Mouse (Mus musculus) lung, embryonic 15.5 days (tissue): Measurements from ENCODE around the gene Ddah1. TPM values are rescaled to one million over a fixed set of nuclear protein-coding genes. Genes with fewer than 3 reads are reported as not detected.
"Not testable (repeated sequence)": the region's sequence is repeated elsewhere in the genome, so short reads cannot be mapped to it uniquely, and the experiment has no call there.

ENCODE experiments used
- ATAC-seq: fragments of 200-750 bp; cut with Nextera tagmentation; 2 replicates; pipeline ENCODE4 v1.8.0; 2017; ENCODE audit warnings: moderate number of reproducible peaks, borderline replicate concordance; ENCODE audit not compliant: low FRiP score, low TSS enrichment; ENCODE audit errors: extremely low read depth
- H3K27ac ChIP-seq: fragments of 300-500 bp; sonication (generic); 2 replicates; pipeline ENCODE4 v1.5.1; 2015; ENCODE audit warnings: moderate library complexity, mild to moderate bottlenecking, inconsistent platforms
- H3K27me3 ChIP-seq: fragments of 300-500 bp; sonication (generic); 2 replicates; pipeline ENCODE4 v1.6.1; 2015; ENCODE audit warnings: inconsistent platforms
- H3K36me3 ChIP-seq: fragments of 300-500 bp; sonication (generic); 2 replicates; pipeline ENCODE4 v1.6.1; 2015; ENCODE audit warnings: inconsistent platforms
- H3K4me1 ChIP-seq: fragments of 300-500 bp; sonication (generic); 2 replicates; pipeline ENCODE4 v1.6.1; 2015; ENCODE audit warnings: inconsistent platforms
- H3K4me2 ChIP-seq: fragments of 300-500 bp; sonication (generic); 2 replicates; pipeline ENCODE4 v1.6.1; 2015; ENCODE audit warnings: inconsistent platforms, mild to moderate bottlenecking, moderate library complexity
- H3K4me3 ChIP-seq: fragments of 300-500 bp; sonication (generic); 2 replicates; pipeline ENCODE4 v1.5.1; 2015; ENCODE audit warnings: mild to moderate bottlenecking, inconsistent platforms
- H3K9ac ChIP-seq: fragments of 300-500 bp; sonication (generic); 2 replicates; pipeline ENCODE4 v1.6.1; 2015; ENCODE audit warnings: inconsistent platforms
- H3K9me3 ChIP-seq: fragments of 300-500 bp; sonication (generic); 2 replicates; pipeline ENCODE4 v1.6.1; 2016; ENCODE audit warnings: inconsistent platforms
- WGBS: fragments of 180-500 bp; shearing (Covaris S2); methylation state at CpG from one replicate; pipeline ENCODE4 v1.1.7; 2015; 5-methylcytosine and 5-hydroxymethylcytosine counted together
- polyA plus RNA-seq: library from polyadenylated mRNA; unstranded; fragments of >200 nt; fragmentation: Nextera tagmentation; extraction: Ambion mirVana; gene quantifications from 2 replicates; pipeline ENCODE4 v1.2.1, GENCODE M21; 2015

Gene Ddah1
- polyA plus RNA-seq, 1 experiment from 2014 or later, result 27.7 TPM

- WGBS, result 68% methylated on average over 12 of the region's 12 CpGs
- Histone ChIP-seq H3K4me1 (peaks cover 4% of the 10 kb centered on the region; the same call in 1 of the 2 replicates), H3K9me3 (no peaks in the 10 kb centered on the region), H3K4me2 (no peak overlapping the region), H3K27ac (no peak overlapping the region), H3K9ac (no peak overlapping the region), H3K4me3 (no peak overlapping the region), H3K36me3 (no peaks in the 10 kb centered on the region), H3K27me3 (no peaks in the 10 kb centered on the region)
- ATAC-seq, result no peak
Measured at GRCm38 (mm10) chr3:145894131-145894530, 135.7 kb downstream of the Ddah1 start.

- Histone ChIP-seq H3K9ac (no peak overlapping the region), H3K9me3 (no peaks in the 10 kb centered on the region), H3K4me1 (peaks cover 4% of the 10 kb centered on the region; the same call in 1 of the 2 replicates), H3K27me3 (no peaks in the 10 kb centered on the region), H3K36me3 (no peaks in the 10 kb centered on the region), H3K4me2 (no peak overlapping the region), H3K4me3 (no peak overlapping the region), H3K27ac (no peak overlapping the region)
- no peak for ATAC-seq
- 59% methylated on average over 11 of the region's 11 CpGs for WGBS
Measured at GRCm38 (mm10) chr3:145897749-145898148, 139.3 kb downstream of the Ddah1 start.

GRCm38 (mm10) chr3:145899832-145900231 is 141.4 kb downstream of the Ddah1 start:
- ATAC-seq, result no peak
- H3K36me3 ChIP-seq, result no peaks in the 10 kb centered on the region
- H3K27ac ChIP-seq, result no peak overlapping the region
- H3K9ac ChIP-seq, result no peak overlapping the region
- no peak overlapping the region for H3K4me3 ChIP-seq
- H3K4me1 ChIP-seq, result peaks cover 4% of the 10 kb centered on the region; the same call in 1 of the 2 replicates
- no peak overlapping the region for H3K4me2 ChIP-seq
- no peaks in the 10 kb centered on the region for H3K27me3 ChIP-seq
- H3K9me3 ChIP-seq, result no peaks in the 10 kb centered on the region
- WGBS, result 77% methylated on average over 8 of the region's 8 CpGs

GRCm38 (mm10) chr3:145903530-145903929 is 145.1 kb downstream of the Ddah1 start:
- H3K4me3 ChIP-seq, result no peak overlapping the region
- no peak for ATAC-seq

GRCm38 (mm10) chr3:145904850-145905776 is 146.6 kb downstream of the Ddah1 start:
- Histone ChIP-seq H3K9ac (no peak overlapping the region), H3K4me1 (0 out of 2 replicates have a peak, but pooled peaks cover 3% of the 10 kb centered on the region), H3K36me3 (no peaks in the 10 kb centered on the region), H3K4me3 (0 out of 2 replicates have a peak overlapping the region, but pooled peaks have one; percentile 11), H3K4me2 (peak overlapping the region; percentile 40), H3K9me3 (no peaks in the 10 kb centered on the region), H3K27me3 (no peaks in the 10 kb centered on the region), H3K27ac (no peak overlapping the region)
- no peak for ATAC-seq
- 51% methylated on average over 22 of the region's 22 CpGs for WGBS

More at GRCm38 (mm10) chr3:145903530-145903929, 145.1 kb downstream of the Ddah1 start:
- Histone ChIP-seq H3K27ac (no peak overlapping the region), H3K9me3 (no peaks in the 10 kb centered on the region), H3K27me3 (no peaks in the 10 kb centered on the region), H3K9ac (no peak overlapping the region), H3K4me2 (no peak overlapping the region), H3K4me1 (0 out of 2 replicates have a peak, but pooled peaks cover 3% of the 10 kb centered on the region), H3K36me3 (no peaks in the 10 kb centered on the region)
- WGBS, result 79% methylated on average over 8 of the region's 8 CpGs

GRCm38 (mm10) chr3:145906582-145906981 is 148.1 kb downstream of the Ddah1 start:
- no peak overlapping the region for H3K9ac ChIP-seq
- H3K27me3 ChIP-seq, result no peaks in the 10 kb centered on the region
- H3K27ac ChIP-seq, result no peak overlapping the region
- no peak overlapping the region for H3K4me2 ChIP-seq
- H3K36me3 ChIP-seq, result no peaks in the 10 kb centered on the region
- WGBS, result 85% methylated on average over 9 of the region's 9 CpGs
- 0 out of 2 replicates have a peak, but pooled peaks cover 3% of the 10 kb centered on the region for H3K4me1 ChIP-seq
- H3K4me3 ChIP-seq, result no peak overlapping the region
- ATAC-seq, result no peak
- no peaks in the 10 kb centered on the region for H3K9me3 ChIP-seq

GRCm38 (mm10) chr3:145912512-145912911 is 154.0 kb downstream of the Ddah1 start:
- Histone ChIP-seq H3K36me3 (no peaks in the 10 kb centered on the region), H3K4me1 (no peaks in the 10 kb centered on the region), H3K27ac (no peak overlapping the region), H3K9ac (no peak overlapping the region), H3K9me3 (no peaks in the 10 kb centered on the region), H3K4me2 (no peak overlapping the region), H3K4me3 (no peak overlapping the region), H3K27me3 (no peaks in the 10 kb centered on the region)
- no peak for ATAC-seq
- 78% methylated on average over 7 of the region's 7 CpGs for WGBS

GRCm38 (mm10) chr3:145913263-145913662 is 154.8 kb downstream of the Ddah1 start:
- ATAC-seq, result no peak
- no peak overlapping the region for H3K27ac ChIP-seq
- H3K9ac ChIP-seq, result no peak overlapping the region
- 57% methylated on average over 6 of the region's 6 CpGs for WGBS
- H3K4me3 ChIP-seq, result no peak overlapping the region
- H3K36me3 ChIP-seq, result no peaks in the 10 kb centered on the region
- no peaks in the 10 kb centered on the region for H3K9me3 ChIP-seq
- no peaks in the 10 kb centered on the region for H3K27me3 ChIP-seq
- H3K4me1 ChIP-seq, result no peaks in the 10 kb centered on the region
- H3K4me2 ChIP-seq, result no peak overlapping the region

- WGBS, result 73% methylated on average over 7 of the region's 7 CpGs
- ATAC-seq, result not testable (repeated sequence)
Measured at GRCm38 (mm10) chr3:145913942-145914341, 155.5 kb downstream of the Ddah1 start.

GRCm38 (mm10) chr3:145916374-145916773 is 157.9 kb downstream of the Ddah1 start:
- Histone ChIP-seq H3K9me3 (no peaks in the 10 kb centered on the region), H3K27me3 (no peaks in the 10 kb centered on the region), H3K27ac (no peak overlapping the region), H3K4me1 (no peaks in the 10 kb centered on the region), H3K4me3 (no peak overlapping the region), H3K36me3 (no peaks in the 10 kb centered on the region), H3K9ac (no peak overlapping the region), H3K4me2 (no peak overlapping the region)
- ATAC-seq, result no peak
- WGBS, result 71% methylated on average over 5 of the region's 5 CpGs

More at GRCm38 (mm10) chr3:145913942-145914341, 155.5 kb downstream of the Ddah1 start:
- H3K4me2 ChIP-seq, H3K9me3 ChIP-seq, H3K9ac ChIP-seq, H3K36me3 ChIP-seq, H3K27ac ChIP-seq, H3K4me1 ChIP-seq, H3K27me3 ChIP-seq, H3K4me3 ChIP-seq: not testable (repeated sequence)

GRCm38 (mm10) chr3:145916826-145917225 is 158.4 kb downstream of the Ddah1 start:
- Histone ChIP-seq H3K27me3 (no peaks in the 10 kb centered on the region), H3K36me3 (no peaks in the 10 kb centered on the region), H3K9me3 (no peaks in the 10 kb centered on the region), H3K4me1 (no peaks in the 10 kb centered on the region), H3K4me2 (no peak overlapping the region), H3K9ac (no peak overlapping the region), H3K4me3 (no peak overlapping the region), H3K27ac (no peak overlapping the region)
- WGBS, result 79% methylated on average over 4 of the region's 4 CpGs
- no peak for ATAC-seq
